Mouse (Mus musculus) hindbrain, embryonic 11.5 days (tissue): ENCODE data around the gene Slc39a2. TPM values are rescaled to one million over a fixed set of nuclear protein-coding genes. Genes with fewer than 3 reads are reported as not detected.

ENCODE experiments used
- ATAC-seq: fragments of 200-750 bp; cut with Nextera tagmentation; 2 replicates; pipeline ENCODE4 v1.8.0; 2017; ENCODE audit warnings: mild to moderate bottlenecking, moderate TSS enrichment, moderate library complexity; ENCODE audit not compliant: low FRiP score
- DNase-seq: peaks from one replicate; pipeline ENCODE4 v3.0.0-alpha.2; 2015; ENCODE audit warnings: low spot score
- H3K27ac ChIP-seq: fragments of 300-500 bp; sonication (generic); 2 replicates; pipeline ENCODE4 v1.5.1; 2014; ENCODE audit warnings: mild to moderate bottlenecking, low read depth, low read length
- H3K27me3 ChIP-seq: fragments of 300-500 bp; sonication (generic); 2 replicates; pipeline ENCODE4 v1.6.1; 2014; ENCODE audit warnings: mild to moderate bottlenecking, low read length, moderate library complexity, mixed read lengths; ENCODE audit not compliant: control insufficient read depth, insufficient read depth
- H3K36me3 ChIP-seq: fragments of 300-500 bp; sonication (generic); 2 replicates; pipeline ENCODE4 v1.6.1; 2014; ENCODE audit warnings: mild to moderate bottlenecking, low read length, moderate library complexity, mixed read lengths; ENCODE audit not compliant: control insufficient read depth, insufficient read depth
- H3K4me1 ChIP-seq: fragments of 300-500 bp; sonication (generic); replicated peaks from 2 replicates; pipeline ENCODE4 v1.6.1; 2014; ENCODE audit warnings: low read length, mixed read lengths; ENCODE audit not compliant: control insufficient read depth, insufficient read depth
- H3K4me2 ChIP-seq: fragments of 300-500 bp; sonication (generic); replicated peaks from 2 replicates; pipeline ENCODE4 v1.6.1; 2014; ENCODE audit warnings: mild to moderate bottlenecking, low read depth, low read length
- H3K4me3 ChIP-seq: fragments of 300-500 bp; sonication (generic); 2 replicates; pipeline ENCODE4 v1.5.1; 2014; ENCODE audit warnings: low read depth, low read length
- H3K9ac ChIP-seq: fragments of 300-500 bp; sonication (generic); 2 replicates; pipeline ENCODE4 v1.6.1; 2014; ENCODE audit warnings: low read depth, low read length
- H3K9me3 ChIP-seq: fragments of 300-500 bp; sonication (generic); 2 replicates; pipeline ENCODE4 v1.6.1; 2016; ENCODE audit warnings: low read length; ENCODE audit not compliant: control insufficient read depth
- whole genome bisulfite sequencing: fragments of 180-500 bp; shearing (Covaris S2); extraction: QIAGEN DNeasy Blood & Tissue Kit; methylation state at CpG from one replicate; pipeline ENCODE4 v1.1.7; 2014; 5-methylcytosine and 5-hydroxymethylcytosine counted together
- polyA plus RNA-seq: library from polyadenylated mRNA; unstranded; fragments of >200 nt; fragmentation: Nextera tagmentation; extraction: Ambion mirVana; gene quantifications from 2 replicates; pipeline ENCODE4 v1.2.1, GENCODE M21; 2014

The Slc39a2 gene
- polyA plus RNA-seq, 1 experiment from 2014 or later = 0.45 TPM

- DNase-seq (no peak), ATAC-seq (no peak)
- Histone ChIP-seq H3K27me3 (no peaks in the 10 kb centered on the region), H3K36me3 (no peaks in the 10 kb centered on the region), H3K4me1 (no peaks in the 10 kb centered on the region), H3K4me2 (no peak overlapping the region), H3K27ac (no peak overlapping the region), H3K4me3 (no peak overlapping the region), H3K9ac (no peak overlapping the region), H3K9me3 (no peaks in the 10 kb centered on the region)
- 90% methylated on average over 3 of the region's 3 CpGs for WGBS
These were observed 15.2 kb upstream of the Slc39a2 start for GRCm38 (mm10) chr14:51877517-51877916.

GRCm38 (mm10) chr14:51883527-51884030, 9.1 kb upstream of the Slc39a2 start:
- H3K9ac ChIP-seq = no peak overlapping the region; the same call in 1 of the 2 replicates
- H3K4me1 ChIP-seq = no peaks in the 10 kb centered on the region; the same call in 1 of the 2 replicates
- WGBS = under 1% methylated on average over 4 of the region's 4 CpGs
- DNase-seq (peak; percentile 79), ATAC-seq (peak; percentile 38)
- H3K9me3 ChIP-seq = no peaks in the 10 kb centered on the region
- H3K27me3 ChIP-seq = no peaks in the 10 kb centered on the region
- H3K27ac ChIP-seq = 0 out of 2 replicates have a peak overlapping the region, but pooled peaks have one; percentile 63
- H3K4me2 ChIP-seq = peak overlapping the region; percentile 79
- peaks cover 2% of the 10 kb centered on the region; the same call in 1 of the 2 replicates for H3K36me3 ChIP-seq
- H3K4me3 ChIP-seq = peak overlapping the region; percentile 70

GRCm38 (mm10) chr14:51884031-51884544, 8.6 kb upstream of the Slc39a2 start:
- Histone ChIP-seq H3K9ac (peak overlapping the region; percentile 52; the same call in 1 of the 2 replicates), H3K36me3 (peaks cover 2% of the 10 kb centered on the region; the same call in 1 of the 2 replicates)
- WGBS = 1% methylated on average over 14 of the region's 14 CpGs

GRCm38 (mm10) chr14:51884598-51885331, 7.9 kb upstream of the Slc39a2 start, which contains the start of gene Mettl17:
Mettl17 (plus strand) TSS chr14:51884842.
- WGBS = under 1% methylated on average over 42 of the region's 43 CpGs
- peak; percentile 98 for DNase-seq
- peak within 1 kb of the TSS; percentile 70 for H3K4me3 ChIP-seq
- peak within 1 kb of the TSS; percentile 79 for H3K4me2 ChIP-seq
- no peaks in the 10 kb centered on the region; the same call in 1 of the 2 replicates for H3K4me1 ChIP-seq
- peak; percentile 97 for ATAC-seq
- H3K9me3 ChIP-seq = no peaks in the 10 kb centered on the region
- H3K36me3 ChIP-seq = peaks cover 2% of the 10 kb centered on the region; the same call in 1 of the 2 replicates
- H3K9ac ChIP-seq = peak within 1 kb of the TSS; percentile 76
- H3K27me3 ChIP-seq = no peaks in the 10 kb centered on the region
- H3K27ac ChIP-seq = peak within 1 kb of the TSS; percentile 70

More at GRCm38 (mm10) chr14:51884031-51884544, 8.6 kb upstream of the Slc39a2 start:
- H3K27me3 ChIP-seq = no peaks in the 10 kb centered on the region
- DNase-seq (no peak), ATAC-seq (peak; percentile 65)
- H3K4me2 ChIP-seq = peak overlapping the region; percentile 79
- no peaks in the 10 kb centered on the region; the same call in 1 of the 2 replicates for H3K4me1 ChIP-seq
- peak overlapping the region; percentile 70 for H3K4me3 ChIP-seq
- no peaks in the 10 kb centered on the region for H3K9me3 ChIP-seq
- peak overlapping the region; percentile 63 for H3K27ac ChIP-seq

- H3K27ac ChIP-seq = no peak overlapping the region
- H3K4me3 ChIP-seq = no peak overlapping the region
- H3K27me3 ChIP-seq = no peaks in the 10 kb centered on the region
- H3K4me2 ChIP-seq = no peak overlapping the region; the same call in 1 of the 2 replicates
- H3K9me3 ChIP-seq = no peaks in the 10 kb centered on the region
- ATAC-seq (no peak), DNase-seq (no peak)
- no peaks in the 10 kb centered on the region; the same call in 1 of the 2 replicates for H3K4me1 ChIP-seq
- no peak overlapping the region for H3K9ac ChIP-seq
- peaks cover 4% of the 10 kb centered on the region; the same call in 1 of the 2 replicates for H3K36me3 ChIP-seq
- WGBS = 48% methylated on average over 6 of the region's 6 CpGs
These were observed 6.6 kb upstream of the Slc39a2 start for GRCm38 (mm10) chr14:51886051-51886450.

- no peaks in the 10 kb centered on the region; the same call in 1 of the 2 replicates for H3K4me1 ChIP-seq
- H3K4me3 ChIP-seq = no peak overlapping the region
- peaks cover 10% of the 10 kb centered on the region; the same call in 1 of the 2 replicates for H3K36me3 ChIP-seq
- ATAC-seq (no peak), DNase-seq (no peak)
- no peaks in the 10 kb centered on the region for H3K9me3 ChIP-seq
- no peak overlapping the region for H3K9ac ChIP-seq
- H3K4me2 ChIP-seq = no peak overlapping the region
- no peaks in the 10 kb centered on the region for H3K27me3 ChIP-seq
- no peak overlapping the region for H3K27ac ChIP-seq
- WGBS = 92% methylated on average over 6 of the region's 6 CpGs
These were observed 2.9 kb upstream of the Slc39a2 start for GRCm38 (mm10) chr14:51889833-51890232.

- Histone ChIP-seq H3K27ac (no peak overlapping the region), H3K27me3 (no peaks in the 10 kb centered on the region), H3K9ac (no peak overlapping the region), H3K4me2 (no peak overlapping the region), H3K4me1 (no peaks in the 10 kb centered on the region), H3K9me3 (no peaks in the 10 kb centered on the region), H3K4me3 (no peak overlapping the region), H3K36me3 (0 out of 2 replicates have a peak, but pooled peaks cover 8% of the 10 kb centered on the region)
- WGBS = 42% methylated on average over 10 of the region's 10 CpGs
- ATAC-seq = no peak
- DNase-seq = no peak
These were observed 555 bp downstream of the Slc39a2 start for GRCm38 (mm10) chr14:51893094-51893794.

GRCm38 (mm10) chr14:51893809-51894208, 1.1 kb downstream of the Slc39a2 start:
- no peaks in the 10 kb centered on the region for H3K9me3 ChIP-seq
- no peaks in the 10 kb centered on the region for H3K27me3 ChIP-seq
- no peak overlapping the region for H3K4me2 ChIP-seq
- H3K36me3 ChIP-seq = 0 out of 2 replicates have a peak, but pooled peaks cover 8% of the 10 kb centered on the region
- H3K9ac ChIP-seq = no peak overlapping the region
- DNase-seq (no peak), ATAC-seq (no peak)
- H3K4me3 ChIP-seq = no peak overlapping the region
- H3K4me1 ChIP-seq = no peaks in the 10 kb centered on the region
- whole genome bisulfite sequencing = 71% methylated on average over 3 of the region's 3 CpGs
- no peak overlapping the region for H3K27ac ChIP-seq
